Mouse (Mus musculus) neural tube, embryonic 11.5 days (tissue): ENCODE data around the gene Gvin1. TPM values are rescaled to one million over a fixed set of nuclear protein-coding genes. Genes with fewer than 3 reads are reported as not detected.
"Not testable (repeated sequence)": the region's sequence is repeated elsewhere in the genome, so short reads cannot be mapped to it uniquely, and the experiment has no call there.

Experiments
- ATAC-seq: fragments of 200-750 bp; cut with Nextera tagmentation; 2 replicates; pipeline ENCODE4 v1.8.0; 2017; ENCODE audit warnings: moderate number of reproducible peaks, mild to moderate bottlenecking, moderate TSS enrichment, moderate library complexity; ENCODE audit not compliant: insufficient read depth, low FRiP score, low TSS enrichment
- DNase-seq: peaks from one replicate; pipeline ENCODE4 v3.0.0-alpha.2; 2015; ENCODE audit warnings: low spot score
- H3K27ac ChIP-seq: fragments of 300-500 bp; sonication (generic); 2 replicates; pipeline ENCODE4 v1.5.1; 2014; ENCODE audit warnings: low read depth, mild to moderate bottlenecking, low read length
- H3K27me3 ChIP-seq: fragments of 300-500 bp; sonication (generic); 2 replicates; pipeline ENCODE4 v1.6.1; 2014; ENCODE audit warnings: mild to moderate bottlenecking, low read length, mixed read lengths; ENCODE audit not compliant: control insufficient read depth, insufficient read depth
- H3K36me3 ChIP-seq: fragments of 300-500 bp; sonication (generic); 2 replicates; pipeline ENCODE4 v1.6.1; 2014; ENCODE audit warnings: mild to moderate bottlenecking, low read length, moderate library complexity, mixed read lengths; ENCODE audit not compliant: control insufficient read depth, insufficient read depth
- H3K4me1 ChIP-seq: fragments of 300-500 bp; sonication (generic); 2 replicates; pipeline ENCODE4 v1.6.1; 2014; ENCODE audit warnings: low read length, mixed read lengths; ENCODE audit not compliant: control insufficient read depth, insufficient read depth
- H3K4me2 ChIP-seq: fragments of 300-500 bp; sonication (generic); 2 replicates; pipeline ENCODE4 v1.6.1; 2014; ENCODE audit warnings: low read depth, mild to moderate bottlenecking, moderate library complexity
- H3K4me3 ChIP-seq: fragments of 300-500 bp; sonication (generic); 2 replicates; pipeline ENCODE4 v1.5.1; 2014; ENCODE audit warnings: low read depth, low read length
- H3K9ac ChIP-seq: fragments of 300-500 bp; sonication (generic); 2 replicates; pipeline ENCODE4 v1.6.1; 2014; ENCODE audit warnings: mild to moderate bottlenecking, low read length
- H3K9me3 ChIP-seq: fragments of 300-500 bp; sonication (generic); 2 replicates; pipeline ENCODE4 v1.6.1; 2016; ENCODE audit warnings: low read length; ENCODE audit not compliant: control insufficient read depth
- WGBS: fragments of 180-500 bp; shearing (Covaris S2); extraction: QIAGEN DNeasy Blood & Tissue Kit; methylation state at CpG from one replicate; pipeline ENCODE4 v1.1.7; 2014; 5-methylcytosine and 5-hydroxymethylcytosine counted together
- polyA plus RNA-seq: library from polyadenylated mRNA; unstranded; fragments of >200 nt; fragmentation: Nextera tagmentation; extraction: Ambion mirVana; gene quantifications from 2 replicates; pipeline ENCODE4 v1.2.1, GENCODE M21; 2014

Gene Gvin1
- polyA plus RNA-seq = 0.04 and 0.05 TPM in 2 replicates

DNA sequence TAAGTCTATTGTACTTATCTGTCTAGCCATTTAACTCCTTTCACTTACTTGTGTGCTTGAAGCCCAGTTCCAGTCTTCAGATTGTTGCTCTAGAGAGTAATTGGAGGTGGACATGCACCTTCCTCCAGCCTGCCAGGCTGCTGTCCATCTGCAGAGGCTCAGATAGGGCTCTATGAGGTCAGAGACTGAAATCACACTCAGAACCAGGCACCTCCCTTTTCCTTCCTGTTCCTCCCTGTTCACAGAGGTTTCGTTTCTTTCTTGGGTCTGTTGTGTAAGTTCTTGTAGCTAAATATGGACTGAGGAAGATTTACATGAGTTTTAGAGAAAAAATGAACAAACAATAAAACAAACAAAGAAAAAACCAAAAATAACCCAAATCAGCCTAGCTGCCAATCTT is at the start of gene Gvin1:
Gene Gvin1 (minus strand): TSS at position 150 of the 400 bp plus-strand sequence.
- not testable (repeated sequence) for ATAC-seq, H3K27me3 ChIP-seq, H3K4me1 ChIP-seq, H3K9ac ChIP-seq, H3K36me3 ChIP-seq, H3K27ac ChIP-seq, H3K4me3 ChIP-seq, H3K9me3 ChIP-seq, H3K4me2 ChIP-seq, DNase-seq
- WGBS = 75% methylated on average over 1 of the region's 1 CpGs

DNA sequence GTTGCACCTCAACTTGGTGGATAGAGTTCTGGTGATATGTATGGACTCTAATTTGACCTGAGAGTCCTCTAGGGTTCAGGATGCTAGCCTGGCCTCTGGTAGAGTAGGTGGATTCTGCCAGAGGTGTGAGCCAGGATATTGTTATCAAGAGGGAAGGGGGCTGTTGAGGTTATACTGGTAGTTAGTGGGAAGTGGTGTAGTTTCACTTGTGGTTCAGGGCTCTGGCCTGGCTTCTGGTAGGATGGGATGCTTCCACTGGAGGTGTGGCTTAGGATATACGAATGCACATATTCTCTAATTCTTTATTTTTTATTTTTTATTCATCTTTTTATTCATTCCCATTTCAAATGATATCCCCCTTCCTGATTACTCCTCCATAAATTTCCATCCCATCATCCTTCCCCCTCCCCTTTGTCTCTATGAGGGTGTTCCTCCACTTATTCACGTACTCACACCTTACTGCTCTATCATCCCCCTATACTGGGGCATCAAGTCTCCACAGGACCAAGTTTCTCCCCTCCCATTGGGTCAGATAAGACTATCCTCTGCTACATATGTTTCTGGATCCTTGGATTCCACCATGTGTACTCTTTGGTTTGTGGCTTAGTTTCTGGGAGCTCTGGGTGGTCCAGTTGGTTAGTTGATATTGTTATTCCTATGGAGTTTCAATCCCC is 36.9 kb upstream of the Gvin1 start:
- peaks cover 9% of the 10 kb centered on the region; the same call in 1 of the 2 replicates for H3K9me3 ChIP-seq
- no peaks in the 10 kb centered on the region for H3K27me3 ChIP-seq
- DNase-seq (no peak), ATAC-seq (peak; percentile 50; the same call in 1 of the 2 replicates)
- H3K4me2 ChIP-seq = no peak overlapping the region
- no peaks in the 10 kb centered on the region for H3K4me1 ChIP-seq
- H3K9ac ChIP-seq = no peak overlapping the region
- WGBS = 84% methylated on average over 2 of the region's 2 CpGs
- no peak overlapping the region for H3K4me3 ChIP-seq
- H3K27ac ChIP-seq = no peak overlapping the region
- H3K36me3 ChIP-seq = no peaks in the 10 kb centered on the region

DNA sequence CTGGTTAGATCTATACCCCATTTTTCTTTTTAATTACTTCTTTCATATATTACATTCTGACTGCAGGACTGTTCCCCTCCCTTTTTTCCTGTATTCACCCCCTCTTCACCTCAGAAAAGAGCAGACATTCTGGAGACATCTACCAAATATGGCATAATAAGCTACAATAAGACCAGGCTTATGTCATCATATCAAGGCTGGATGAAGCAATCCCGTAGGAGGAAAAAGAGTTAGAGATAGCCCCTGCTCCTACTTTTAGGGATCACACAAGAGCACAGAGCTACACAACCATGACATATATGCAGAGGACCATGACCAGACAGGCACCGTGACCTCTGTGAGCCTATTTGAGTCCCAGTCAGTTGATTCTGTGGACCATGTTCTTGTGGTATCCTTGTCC is 33.8 kb upstream of the Gvin1 start:
- H3K4me1 ChIP-seq = no peaks in the 10 kb centered on the region
- no peak overlapping the region for H3K4me2 ChIP-seq
- peaks cover 9% of the 10 kb centered on the region; the same call in 1 of the 2 replicates for H3K9me3 ChIP-seq
- DNase-seq (no peak), ATAC-seq (no peak)
- no peak overlapping the region for H3K27ac ChIP-seq
- WGBS = 90% methylated on average over 2 of the region's 2 CpGs
- H3K9ac ChIP-seq = no peak overlapping the region
- H3K4me3 ChIP-seq = no peak overlapping the region
- no peaks in the 10 kb centered on the region for H3K36me3 ChIP-seq
- H3K27me3 ChIP-seq = no peaks in the 10 kb centered on the region

DNA sequence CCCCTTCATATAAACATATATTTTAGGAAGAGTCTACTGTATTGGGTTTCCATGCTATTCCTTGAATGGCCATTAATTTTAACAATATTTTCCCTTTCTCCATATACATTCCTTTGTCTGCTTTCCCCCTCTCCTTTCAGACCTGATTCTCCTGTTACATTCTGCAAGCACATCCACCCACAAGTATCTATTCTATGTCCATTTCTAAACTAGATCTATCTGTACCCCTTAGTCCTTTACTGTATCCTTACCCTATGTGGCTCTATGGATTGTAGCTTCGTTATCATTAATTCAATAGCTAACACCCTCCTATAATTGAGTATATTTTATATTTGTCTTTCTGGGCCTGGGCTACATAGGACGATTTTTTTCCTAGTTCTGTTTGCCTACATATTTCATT is 33.1 kb upstream of the Gvin1 start:
- no peaks in the 10 kb centered on the region for H3K4me1 ChIP-seq
- H3K27me3 ChIP-seq = no peaks in the 10 kb centered on the region
- no peaks in the 10 kb centered on the region for H3K36me3 ChIP-seq
- peaks cover 9% of the 10 kb centered on the region; the same call in 1 of the 2 replicates for H3K9me3 ChIP-seq
- WGBS = 83% methylated on average over 2 of the region's 2 CpGs
- no peak overlapping the region for H3K27ac ChIP-seq
- no peak overlapping the region for H3K4me3 ChIP-seq
- ATAC-seq (no peak), DNase-seq (no peak)
- H3K4me2 ChIP-seq = no peak overlapping the region
- no peak overlapping the region for H3K9ac ChIP-seq

DNA sequence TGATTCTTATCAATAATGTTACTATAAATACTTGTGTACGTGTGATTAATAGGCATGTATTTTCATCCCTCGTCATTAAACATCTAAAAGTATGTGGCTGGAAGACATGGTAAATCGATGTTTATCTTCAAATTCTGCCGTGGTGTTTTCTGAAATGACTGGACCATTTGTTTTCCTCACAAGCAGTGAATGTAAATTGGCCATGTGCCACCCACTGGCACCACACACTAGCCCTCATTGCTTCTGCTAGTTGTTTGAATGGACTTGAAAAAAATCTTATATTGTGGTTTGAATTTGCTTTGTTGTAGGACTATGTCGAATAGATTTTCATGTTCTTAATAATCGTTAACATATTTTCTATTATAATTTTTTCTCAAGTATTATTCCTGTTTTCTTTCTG is 30.5 kb upstream of the Gvin1 start:
- Histone ChIP-seq H3K36me3 (no peaks in the 10 kb centered on the region), H3K4me2 (no peak overlapping the region), H3K27me3 (no peaks in the 10 kb centered on the region), H3K4me1 (no peaks in the 10 kb centered on the region), H3K27ac (no peak overlapping the region), H3K4me3 (no peak overlapping the region), H3K9me3 (peaks cover 3% of the 10 kb centered on the region; the same call in 1 of the 2 replicates), H3K9ac (no peak overlapping the region)
- no peak for DNase-seq
- ATAC-seq = no peak
- 91% methylated on average over 6 of the region's 6 CpGs for WGBS

DNA sequence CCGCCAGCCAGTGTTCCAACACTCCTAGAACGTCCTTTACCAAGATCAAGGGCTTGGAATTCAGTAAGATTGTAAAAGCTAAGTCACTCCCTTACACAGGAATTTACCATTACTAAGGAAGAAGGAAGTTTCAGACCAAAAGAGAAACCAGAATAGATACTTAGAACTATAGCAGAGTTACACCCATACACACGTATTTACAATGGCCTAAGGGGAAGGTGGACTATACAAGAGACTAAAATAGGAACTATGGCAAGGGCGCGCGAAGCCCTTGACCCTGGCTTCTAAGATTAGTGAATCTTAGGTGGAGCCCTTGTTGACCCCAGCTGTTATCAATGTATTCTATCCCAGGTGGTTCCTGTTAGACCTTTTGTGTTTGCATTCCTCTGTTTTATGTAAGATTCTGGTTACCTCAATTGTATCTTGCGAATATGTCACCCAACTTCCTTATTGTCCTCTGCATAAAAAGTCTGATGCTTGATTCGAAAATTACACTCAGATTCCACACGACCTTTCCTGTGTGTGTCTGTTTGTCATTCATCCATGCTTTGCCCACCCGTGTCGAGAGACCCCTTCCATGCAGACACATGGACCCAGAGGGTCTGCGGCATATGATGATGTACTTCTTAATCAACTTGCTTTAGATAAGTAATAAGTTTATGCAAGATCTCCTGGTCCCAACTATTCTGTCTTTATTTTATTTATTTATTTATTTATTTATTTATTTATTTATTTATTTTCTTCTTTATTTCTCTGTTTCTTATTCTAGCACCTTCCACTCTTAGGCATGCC is 25.6 kb upstream of the Gvin1 start:
- H3K36me3 ChIP-seq, H3K4me3 ChIP-seq, H3K4me1 ChIP-seq, H3K27ac ChIP-seq, H3K27me3 ChIP-seq, H3K9me3 ChIP-seq, H3K4me2 ChIP-seq, H3K9ac ChIP-seq, DNase-seq: not testable (repeated sequence)
- WGBS = 92% methylated on average over 12 of the region's 12 CpGs
- ATAC-seq = peak; percentile 14; the same call in 1 of the 2 replicates

DNA sequence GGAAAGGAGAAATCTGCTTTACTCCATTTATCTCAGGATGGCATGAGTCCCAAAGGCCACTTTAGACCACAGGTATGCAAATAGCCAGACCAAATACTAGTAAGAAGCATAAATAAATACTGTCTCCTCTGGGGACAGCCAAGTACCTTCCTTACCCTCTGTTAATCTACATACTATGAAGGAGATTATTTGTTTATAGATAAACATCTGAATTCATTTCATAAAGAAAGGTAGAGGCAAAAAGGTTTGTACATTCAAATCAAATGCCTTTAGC is 22.0 kb upstream of the Gvin1 start:
- no peaks in the 10 kb centered on the region for H3K27me3 ChIP-seq
- H3K36me3 ChIP-seq = no peaks in the 10 kb centered on the region
- ATAC-seq = no peak
- H3K4me3 ChIP-seq = no peak overlapping the region
- no peak overlapping the region for H3K4me2 ChIP-seq
- peaks cover 3% of the 10 kb centered on the region; the same call in 1 of the 2 replicates for H3K9me3 ChIP-seq
- H3K9ac ChIP-seq = no peak overlapping the region
- H3K27ac ChIP-seq = no peak overlapping the region
- H3K4me1 ChIP-seq = no peaks in the 10 kb centered on the region
- no peak for DNase-seq

DNA sequence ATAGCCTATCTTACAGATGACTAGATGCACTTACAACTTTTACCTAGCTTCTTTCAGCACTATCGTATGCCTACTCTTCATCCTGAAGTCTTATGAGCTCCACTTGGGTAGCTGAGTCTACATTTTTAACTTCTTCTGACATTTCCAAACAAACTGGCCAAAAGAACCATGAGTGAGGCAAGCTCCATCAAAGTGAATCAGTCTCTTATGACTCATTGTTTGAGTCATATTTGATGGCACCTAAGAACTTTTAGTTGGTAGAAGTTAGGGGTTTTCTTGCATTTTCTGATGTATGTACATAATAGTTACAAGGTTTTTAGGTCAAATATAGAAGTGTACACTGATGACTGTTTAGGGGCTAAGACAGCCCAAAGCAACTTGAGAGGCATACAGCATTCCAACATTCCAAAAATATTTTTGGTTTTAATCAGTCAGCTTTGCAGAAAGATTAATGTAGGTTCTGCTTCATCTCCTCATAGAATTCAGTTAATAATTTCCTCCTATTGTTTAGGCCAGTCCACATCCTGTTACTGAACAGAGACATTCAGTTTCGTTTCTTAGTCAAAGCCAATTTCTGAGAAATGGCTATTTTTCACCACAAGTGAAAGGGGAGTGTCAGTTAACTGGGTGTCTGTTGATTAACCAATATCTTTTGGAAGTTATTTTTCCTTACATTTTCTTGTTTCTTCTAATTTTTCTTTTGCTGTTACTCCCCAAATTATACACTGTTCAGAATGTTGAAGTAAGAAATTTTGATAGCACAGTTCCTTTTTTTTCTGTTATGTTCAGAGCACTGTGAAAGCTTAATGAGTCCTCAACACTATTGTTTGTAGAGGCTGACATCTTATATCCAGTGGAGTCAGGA is 21.4 kb upstream of the Gvin1 start:
- Histone ChIP-seq H3K9me3 (peaks cover 3% of the 10 kb centered on the region; the same call in 1 of the 2 replicates), H3K4me1 (no peaks in the 10 kb centered on the region), H3K27ac (no peak overlapping the region), H3K36me3 (no peaks in the 10 kb centered on the region), H3K27me3 (no peaks in the 10 kb centered on the region), H3K4me3 (no peak overlapping the region), H3K9ac (no peak overlapping the region), H3K4me2 (no peak overlapping the region)
- 76% methylated on average over 2 of the region's 2 CpGs for WGBS
- ATAC-seq (no peak), DNase-seq (no peak)
